Mouse (Mus musculus) megakaryocyte, embryonic 14.5 days (primary cell): ENCODE data around the gene Dcaf4.

Experiments used
- FLI1 ChIP-seq: IDR thresholded peaks from 2 replicates; pipeline ENCODE4 v1.6.1; 2012; ENCODE audit warnings: low read length, inconsistent platforms, mixed read lengths
- GATA1 ChIP-seq: IDR thresholded peaks from 3 replicates; pipeline ENCODE4 v1.6.1; 2012; ENCODE audit warnings: mixed read lengths, low read length, inconsistent platforms, borderline replicate concordance

GRCm38 (mm10) chr12:83486671-83487461 lies 33.4 kb upstream of the Dcaf4 start:
- TF ChIP-seq GATA1 (no peak), FLI1 (no peak)
